Mouse (Mus musculus) forebrain, embryonic 13.5 days (tissue): ENCODE results near the gene Papolg. TPM values are rescaled to one million over a fixed set of nuclear protein-coding genes. Genes with fewer than 3 reads are reported as not detected.
"Not testable (repeated sequence)": the region's sequence is repeated elsewhere in the genome, so short reads cannot be mapped to it uniquely, and the experiment has no call there.

Experiments used
- ATAC-seq: fragments of 200-750 bp; cut with Nextera tagmentation; 2 replicates; pipeline ENCODE4 v1.8.0; 2017
- H3K27ac ChIP-seq: fragments of 300-500 bp; sonication (generic); 2 replicates; pipeline ENCODE4 v1.5.1; 2015; ENCODE audit warnings: inconsistent platforms, mild to moderate bottlenecking, moderate library complexity
- H3K27me3 ChIP-seq: fragments of 300-500 bp; sonication (generic); 2 replicates; pipeline ENCODE4 v1.6.1; 2015; ENCODE audit warnings: mild to moderate bottlenecking, inconsistent platforms
- H3K36me3 ChIP-seq: fragments of 300-500 bp; sonication (generic); 2 replicates; pipeline ENCODE4 v1.6.1; 2015; ENCODE audit warnings: mild to moderate bottlenecking, inconsistent platforms; ENCODE audit not compliant: poor library complexity, severe bottlenecking
- H3K4me1 ChIP-seq: fragments of 300-500 bp; sonication (generic); 2 replicates; pipeline ENCODE4 v1.6.1; 2015; ENCODE audit warnings: inconsistent platforms
- H3K4me2 ChIP-seq: fragments of 300-500 bp; sonication (generic); 2 replicates; pipeline ENCODE4 v1.6.1; 2015; ENCODE audit warnings: inconsistent platforms, mild to moderate bottlenecking, moderate library complexity
- H3K4me3 ChIP-seq: fragments of 300-500 bp; sonication (generic); 2 replicates; pipeline ENCODE4 v1.5.1; 2015; ENCODE audit warnings: mild to moderate bottlenecking, inconsistent platforms
- H3K9ac ChIP-seq: fragments of 300-500 bp; sonication (generic); 2 replicates; pipeline ENCODE4 v1.6.1; 2015; ENCODE audit warnings: mild to moderate bottlenecking, inconsistent platforms
- H3K9me3 ChIP-seq: fragments of 300-500 bp; sonication (generic); replicated peaks from 2 replicates; pipeline ENCODE4 v1.6.1; 2016; ENCODE audit warnings: inconsistent platforms
- WGBS: fragments of 180-500 bp; shearing (Covaris S2); methylation state at CpG from one replicate; pipeline ENCODE4 v1.1.7; 2015; 5-methylcytosine and 5-hydroxymethylcytosine counted together
- polyA plus RNA-seq: library from polyadenylated mRNA; unstranded; fragments of >200 nt; fragmentation: Nextera tagmentation; extraction: Ambion mirVana; gene quantifications from 2 replicates; pipeline ENCODE4 v1.2.1, GENCODE M21; 2015

The Papolg gene
- 27.4 and 28.0 TPM in 2 replicates for polyA plus RNA-seq

DNA sequence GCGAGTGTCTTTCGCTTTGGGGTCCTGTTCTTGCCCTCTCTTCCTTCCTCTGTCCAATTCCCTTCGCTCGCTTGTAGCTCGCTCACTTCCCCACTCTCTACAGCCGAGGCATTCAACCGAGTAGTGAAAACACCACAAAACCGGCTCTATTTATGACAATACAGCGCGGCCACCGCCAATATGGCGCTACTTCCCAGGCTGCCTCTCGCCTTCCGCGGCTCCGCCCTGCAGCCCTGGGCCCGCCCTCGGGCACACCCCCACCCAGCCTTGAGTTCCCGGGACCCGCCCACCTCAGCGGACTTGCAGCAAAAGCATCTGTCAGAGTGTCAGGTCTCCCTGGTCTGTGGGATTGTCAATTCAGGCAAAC, at the start of gene Papolg:
Gene Papolg (minus strand): TSS at position 194 of the 367 bp plus-strand sequence.
- Histone ChIP-seq H3K27ac (peak within 1 kb of the TSS; percentile 94), H3K9ac (peak within 1 kb of the TSS; percentile 93), H3K27me3 (no peaks in the 10 kb centered on the region), H3K4me2 (peak within 1 kb of the TSS; percentile 72), H3K36me3 (peaks cover 9% of the 10 kb centered on the region), H3K9me3 (no peaks in the 10 kb centered on the region), H3K4me1 (peaks cover 17% of the 10 kb centered on the region), H3K4me3 (peak within 1 kb of the TSS; percentile 97)
- ATAC-seq: peak; percentile 100
- WGBS: 0% methylated on average over 21 of the region's 21 CpGs

DNA sequence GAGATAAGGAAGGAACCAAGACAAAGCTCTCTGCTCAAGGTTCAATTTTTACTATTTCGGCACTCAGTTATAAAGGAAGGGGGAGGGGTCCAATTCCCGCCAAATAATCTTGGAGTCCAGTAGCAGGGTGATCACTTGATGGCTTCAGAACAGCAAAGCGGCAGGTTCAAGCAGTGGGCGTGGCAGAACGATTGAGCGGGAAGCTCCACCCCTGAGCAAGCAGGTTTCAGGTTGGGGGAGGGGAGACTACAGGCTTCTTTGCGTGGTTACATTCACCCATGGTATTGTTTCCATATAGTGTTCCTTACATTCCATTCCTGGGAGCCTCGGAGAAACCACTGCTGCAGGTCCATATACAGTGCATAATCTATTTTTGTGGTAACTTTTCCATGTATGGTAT, 33.1 kb upstream of the Papolg start:
- not testable (repeated sequence) for H3K9ac ChIP-seq, H3K27ac ChIP-seq, ATAC-seq, H3K4me3 ChIP-seq, H3K9me3 ChIP-seq, H3K4me1 ChIP-seq, H3K36me3 ChIP-seq, H3K27me3 ChIP-seq
- peak overlapping the region; percentile 39 for H3K4me2 ChIP-seq
- 27% methylated on average over 8 of the region's 8 CpGs for WGBS

- H3K4me2 ChIP-seq: peak overlapping the region; percentile 39
Observed at GRCm38 (mm10) chr11:23927643-23928042, 32.6 kb upstream of the Papolg start.

DNA sequence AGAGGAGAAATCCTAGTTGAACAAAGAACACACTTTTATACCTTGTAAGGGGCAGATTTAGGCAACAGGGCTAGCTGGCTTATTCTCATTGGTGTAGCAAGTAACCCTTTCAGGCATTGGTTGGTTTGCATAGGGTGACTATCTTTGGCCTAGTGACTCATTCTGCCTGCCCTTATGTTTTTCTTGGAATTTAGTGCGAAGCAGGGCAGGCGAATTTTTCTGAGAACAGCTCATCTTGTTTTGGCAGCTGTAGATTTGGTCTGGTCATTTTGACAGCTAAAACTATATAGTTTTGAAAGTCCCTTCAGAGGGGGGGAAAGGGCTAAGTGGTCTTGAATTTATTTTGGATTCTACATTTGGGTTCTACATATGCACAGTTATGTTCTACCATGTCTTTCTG, 18.8 kb upstream of the Papolg start:
- not testable (repeated sequence) for H3K27ac ChIP-seq, H3K36me3 ChIP-seq, H3K9me3 ChIP-seq, H3K9ac ChIP-seq, H3K27me3 ChIP-seq, ATAC-seq, H3K4me3 ChIP-seq, H3K4me2 ChIP-seq, H3K4me1 ChIP-seq
- 78% methylated on average over 2 of the region's 2 CpGs for WGBS

More at GRCm38 (mm10) chr11:23927643-23928042, 32.6 kb upstream of the Papolg start:
- no peaks in the 10 kb centered on the region for H3K27me3 ChIP-seq
- H3K9ac ChIP-seq: no peak overlapping the region
- no peaks in the 10 kb centered on the region for H3K4me1 ChIP-seq
- no peak overlapping the region for H3K4me3 ChIP-seq
- H3K27ac ChIP-seq: no peak overlapping the region
- no peaks in the 10 kb centered on the region for H3K9me3 ChIP-seq
- no peak for ATAC-seq
- H3K36me3 ChIP-seq: no peaks in the 10 kb centered on the region
- 52% methylated on average over 8 of the region's 8 CpGs for WGBS

GRCm38 (mm10) chr11:23903909-23904308, 8.9 kb upstream of the Papolg start:
- WGBS: 81% methylated on average over 1 of the region's 1 CpGs
- Histone ChIP-seq H3K4me2 (no peak overlapping the region), H3K9ac (no peak overlapping the region), H3K36me3 (no peaks in the 10 kb centered on the region), H3K4me1 (no peaks in the 10 kb centered on the region), H3K4me3 (no peak overlapping the region), H3K9me3 (no peaks in the 10 kb centered on the region), H3K27me3 (no peaks in the 10 kb centered on the region), H3K27ac (no peak overlapping the region)
- no peak for ATAC-seq

DNA sequence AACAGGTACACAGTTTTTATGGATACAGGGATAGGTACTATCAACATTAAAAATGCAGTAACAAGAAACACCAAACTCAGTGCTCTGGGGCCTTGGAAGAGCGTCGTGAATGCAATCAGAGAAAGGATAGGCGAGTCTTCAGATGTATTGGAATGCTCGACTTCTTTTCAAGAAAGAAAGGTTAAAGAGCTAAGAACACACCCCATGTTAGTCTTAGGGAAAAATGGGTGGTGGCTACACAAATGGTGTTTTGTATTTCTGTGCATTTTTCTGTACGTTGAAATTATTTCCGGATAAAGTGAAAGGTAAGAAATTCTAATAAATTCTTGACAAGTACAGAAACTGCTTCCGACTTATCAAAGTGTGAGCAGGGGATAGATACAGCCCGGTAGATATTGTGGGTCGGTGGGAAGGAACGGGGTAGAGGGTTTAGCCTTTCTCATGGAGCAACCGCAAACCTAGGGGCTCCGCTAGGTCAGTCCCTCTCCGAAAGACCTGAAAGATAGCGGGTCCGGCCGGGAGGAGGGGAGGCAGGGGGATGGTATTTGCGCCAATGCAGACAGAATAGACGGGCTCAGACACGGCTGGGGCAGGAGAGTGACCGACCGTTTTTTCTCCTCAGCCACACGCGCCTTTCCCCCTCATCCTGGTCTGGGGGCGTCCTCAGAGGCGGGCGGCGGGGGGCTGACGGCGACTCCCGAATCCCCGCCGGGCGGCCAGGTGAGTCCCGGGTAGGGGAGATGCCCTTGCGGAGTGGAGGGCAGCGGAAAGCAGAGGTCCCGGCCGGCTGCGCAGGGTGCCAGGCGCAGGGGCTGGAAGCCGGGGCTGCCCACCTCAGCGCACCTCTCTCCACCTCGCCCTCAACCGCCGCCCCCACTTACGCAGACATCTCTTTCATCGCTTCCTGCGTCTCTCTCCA, 653 bp downstream of the Papolg start:
- H3K4me2 ChIP-seq: peak overlapping the region; percentile 72
- WGBS: 1% methylated on average over 41 of the region's 48 CpGs
- no peaks in the 10 kb centered on the region for H3K9me3 ChIP-seq
- peak overlapping the region; percentile 93 for H3K9ac ChIP-seq
- peak overlapping the region; percentile 94 for H3K27ac ChIP-seq
- peak overlapping the region; percentile 97 for H3K4me3 ChIP-seq
- H3K27me3 ChIP-seq: no peaks in the 10 kb centered on the region
- peaks cover 11% of the 10 kb centered on the region for H3K36me3 ChIP-seq
- H3K4me1 ChIP-seq: peaks cover 17% of the 10 kb centered on the region
- peak; percentile 88 for ATAC-seq

GRCm38 (mm10) chr11:23893556-23893955, 1.5 kb downstream of the Papolg start:
- Histone ChIP-seq H3K9me3 (no peaks in the 10 kb centered on the region), H3K27me3 (no peaks in the 10 kb centered on the region), H3K36me3 (peaks cover 19% of the 10 kb centered on the region), H3K4me2 (0 out of 2 replicates have a peak overlapping the region, but pooled peaks have one; percentile 28), H3K27ac (no peak overlapping the region), H3K9ac (no peak overlapping the region), H3K4me3 (0 out of 2 replicates have a peak overlapping the region, but pooled peaks have one; percentile 9), H3K4me1 (peaks cover 17% of the 10 kb centered on the region)
- no peak for ATAC-seq

DNA sequence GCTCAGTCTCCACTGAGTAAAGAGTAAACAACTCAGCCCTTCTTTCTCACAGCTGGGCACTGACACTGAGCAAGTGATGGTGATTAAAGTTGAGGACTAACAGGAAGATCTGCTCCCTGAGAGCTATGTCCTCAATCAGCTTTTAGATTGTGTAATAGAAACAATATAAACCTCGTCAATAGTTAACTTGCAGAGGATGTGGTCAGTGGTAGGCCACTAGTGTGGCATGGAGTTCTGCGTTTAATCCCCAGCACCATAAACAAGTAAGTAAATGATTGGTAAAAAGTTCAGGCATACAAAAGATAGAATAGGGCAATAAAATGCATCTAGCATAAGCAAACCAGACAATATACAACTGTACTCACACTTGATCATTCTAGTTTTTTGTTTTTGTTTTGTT, 30.7 kb downstream of the Papolg start:
- Histone ChIP-seq H3K4me2 (no peak overlapping the region), H3K27ac (no peak overlapping the region), H3K4me3 (no peak overlapping the region), H3K27me3 (no peaks in the 10 kb centered on the region), H3K9ac (no peak overlapping the region), H3K4me1 (no peaks in the 10 kb centered on the region), H3K36me3 (peaks cover 75% of the 10 kb centered on the region), H3K9me3 (no peaks in the 10 kb centered on the region)
- no peak for ATAC-seq
- 92% methylated on average over 2 of the region's 2 CpGs for WGBS

GRCm38 (mm10) chr11:23856723-23857112, 38.3 kb downstream of the Papolg start:
- Histone ChIP-seq H3K27ac (no peak overlapping the region), H3K4me2 (no peak overlapping the region), H3K27me3 (no peaks in the 10 kb centered on the region), H3K36me3 (peaks cover 52% of the 10 kb centered on the region), H3K9me3 (no peaks in the 10 kb centered on the region), H3K4me3 (no peak overlapping the region), H3K9ac (no peak overlapping the region), H3K4me1 (no peaks in the 10 kb centered on the region)
- WGBS: 83% methylated on average over 4 of the region's 4 CpGs
- no peak for ATAC-seq

DNA sequence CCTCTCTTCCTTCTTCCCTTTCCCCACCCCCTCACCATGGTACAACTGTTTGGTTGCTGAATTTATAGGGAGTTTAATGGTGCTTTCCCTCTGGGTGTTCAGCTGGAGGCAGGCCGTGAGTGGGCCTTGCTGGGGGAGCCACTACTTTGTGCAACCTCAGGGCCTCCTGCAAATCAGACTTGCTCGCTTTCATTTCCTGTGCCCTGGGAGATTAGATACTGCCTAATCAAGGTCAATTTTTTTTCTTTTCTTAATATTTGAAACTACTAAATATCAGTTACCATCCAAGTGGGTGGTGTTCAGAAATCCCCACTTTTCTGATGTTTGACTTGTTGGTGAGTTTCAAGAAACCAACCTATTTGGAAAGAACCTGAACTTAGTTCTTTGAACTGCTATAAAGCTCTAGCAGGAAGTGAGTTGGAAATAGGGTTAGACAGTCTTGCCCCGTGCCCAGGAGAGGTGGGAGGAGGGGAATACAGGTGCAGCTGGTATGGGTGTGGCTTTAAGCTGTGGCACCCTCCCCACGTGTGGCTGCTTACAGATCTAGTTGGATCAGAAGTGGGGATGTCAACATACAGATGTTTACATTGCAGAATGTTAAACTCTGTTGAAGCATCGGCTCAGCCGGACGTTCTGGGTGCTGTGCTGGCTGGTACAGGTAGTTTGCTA, 38.9 kb downstream of the Papolg start:
- H3K27me3 ChIP-seq: no peaks in the 10 kb centered on the region
- H3K36me3 ChIP-seq: peaks cover 47% of the 10 kb centered on the region
- no peaks in the 10 kb centered on the region for H3K4me1 ChIP-seq
- H3K4me2 ChIP-seq: no peak overlapping the region
- no peak overlapping the region for H3K4me3 ChIP-seq
- WGBS: 91% methylated on average over 7 of the region's 7 CpGs
- 0 out of 2 replicates have a peak, but pooled peaks have one; percentile 11 for ATAC-seq
- H3K9ac ChIP-seq: no peak overlapping the region
- H3K27ac ChIP-seq: no peak overlapping the region
- H3K9me3 ChIP-seq: no peaks in the 10 kb centered on the region

GRCm38 (mm10) chr11:23855182-23855802, 39.8 kb downstream of the Papolg start:
- Histone ChIP-seq H3K27ac (no peak overlapping the region), H3K27me3 (no peaks in the 10 kb centered on the region), H3K4me2 (no peak overlapping the region), H3K4me3 (no peak overlapping the region), H3K9me3 (no peaks in the 10 kb centered on the region), H3K9ac (no peak overlapping the region), H3K4me1 (no peaks in the 10 kb centered on the region), H3K36me3 (peaks cover 39% of the 10 kb centered on the region)
- WGBS: 7% methylated on average over 3 of the region's 3 CpGs
- ATAC-seq: peak; percentile 66

- 80% methylated on average over 5 of the region's 5 CpGs for WGBS
- no peak overlapping the region for H3K4me2 ChIP-seq
Observed at GRCm38 (mm10) chr11:23853306-23853705, 41.7 kb downstream of the Papolg start.

More at GRCm38 (mm10) chr11:23853306-23853705, 41.7 kb downstream of the Papolg start:
- Histone ChIP-seq H3K36me3 (peaks cover 22% of the 10 kb centered on the region), H3K27me3 (no peaks in the 10 kb centered on the region), H3K9me3 (no peaks in the 10 kb centered on the region), H3K4me3 (no peak overlapping the region), H3K27ac (no peak overlapping the region), H3K9ac (no peak overlapping the region), H3K4me1 (no peaks in the 10 kb centered on the region)
- no peak for ATAC-seq
